8 mouse cellular contexts compared by ENCODE assay signal in the genomic region with DNA sequence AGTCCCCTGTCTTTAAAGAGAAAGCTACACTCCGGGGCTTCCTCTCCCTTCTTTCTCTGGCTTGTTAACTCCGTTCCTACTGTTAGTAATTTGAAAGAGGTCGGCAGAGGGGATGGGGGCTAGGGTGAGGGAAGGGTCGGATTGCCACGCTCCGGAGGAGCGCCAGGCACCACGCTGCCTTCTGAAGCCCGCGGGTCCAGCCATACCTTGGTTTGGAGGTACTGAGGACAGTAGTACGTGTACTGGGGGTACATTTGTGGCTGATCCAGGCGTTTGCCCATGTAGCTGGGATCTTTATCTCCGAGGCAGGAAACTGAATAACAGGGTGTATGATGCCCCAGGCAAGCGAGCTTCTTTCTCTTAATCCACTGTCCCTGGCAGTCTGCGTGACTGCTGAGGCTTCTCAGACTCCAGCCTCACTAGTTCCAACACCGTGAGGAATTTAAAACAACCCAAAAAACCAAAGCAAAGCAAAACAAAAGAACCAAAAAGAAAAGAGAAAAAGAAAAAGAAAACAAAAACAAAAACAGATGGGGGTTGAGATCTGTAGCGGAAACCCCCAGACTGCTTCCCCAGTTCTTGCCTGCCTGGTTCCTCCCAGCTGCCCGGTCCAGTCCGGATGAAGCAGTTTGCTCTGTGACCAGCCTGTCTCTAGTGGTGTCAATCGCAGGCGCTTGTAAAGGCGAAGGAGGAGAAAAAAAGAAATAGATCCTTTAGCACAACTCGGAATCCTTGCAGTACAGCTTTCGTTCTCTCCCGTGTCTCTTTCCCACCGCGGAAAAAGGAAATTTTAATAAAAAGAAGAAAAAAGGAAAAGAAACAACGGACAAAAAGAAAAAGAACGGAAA.
DNase-seq lines count a peak whose midpoint lies in the region; ATAC-seq and TF ChIP-seq lines count a peak whose summit lies in the region.

No protein-coding gene starts in this region.

- TF ChIP-seq POLR2A in cerebellum, adult 2 months (IDR thresholded peaks at IDR 0.05; ENCODE audit: borderline replicate concordance, insufficient read depth, low read length), result no peak

- H3K4me1 ChIP-seq in cerebellum, adult 2 months (ENCODE audit: control insufficient read depth, insufficient read depth, low read length), result no peaks in the 10 kb centered on the region
- peaks cover 18% of the 10 kb centered on the region for H3K4me1 ChIP-seq in E14TG2a.4 (replicated peaks; ENCODE audit: low read depth, low read length)
- H3K4me1 ChIP-seq in midbrain, embryonic 13.5 days (replicated peaks), result peaks cover 27% of the 10 kb centered on the region

- no peaks in the 10 kb centered on the region for H3K36me3 ChIP-seq in E14TG2a.4 (ENCODE audit: insufficient read depth, low read length)
- no peaks in the 10 kb centered on the region for H3K36me3 ChIP-seq in midbrain, embryonic 13.5 days

- H3K9ac ChIP-seq in midbrain, embryonic 13.5 days (replicated peaks), result peak overlapping the region; percentile 75

- ATAC-seq in midbrain, embryonic 13.5 days, result peak; percentile 78
- ATAC-seq in erythroid progenitor cell, adult 5-6 weeks (replicated peaks; ENCODE audit: low FRiP score, poor library complexity, severe bottlenecking), result no peak

- H3K9me3 ChIP-seq in E14TG2a.4 (ENCODE audit: low read length), result no peaks in the 10 kb centered on the region
- H3K9me3 ChIP-seq in midbrain, embryonic 13.5 days, result no peaks in the 10 kb centered on the region

- H3K27me3 ChIP-seq in cerebellum, adult 2 months (ENCODE audit: control insufficient read depth, insufficient read depth, low read length), result peaks cover 1% of the 10 kb centered on the region; the same call in 1 of the 2 replicates
- peaks cover 47% of the 10 kb centered on the region for H3K27me3 ChIP-seq in E14TG2a.4 (ENCODE audit: insufficient read depth, low read length)
- H3K27me3 ChIP-seq in midbrain, embryonic 13.5 days, result 0 out of 2 replicates have a peak, but pooled peaks cover 6% of the 10 kb centered on the region

- H3K4me2 ChIP-seq in midbrain, embryonic 13.5 days (replicated peaks), result peak overlapping the region; percentile 79

- no peak overlapping the region for H3K27ac ChIP-seq in cerebellum, adult 2 months (ENCODE audit: insufficient read depth, low read length)
- H3K27ac ChIP-seq in midbrain, embryonic 13.5 days, result peak overlapping the region; percentile 49; the same call in 1 of the 2 replicates

- DNase-seq in cerebellum, adult 2 months, result peak; percentile 16 to 26
- no peak for DNase-seq in cerebellum, adult 11-12 months
- peak; percentile 71 for DNase-seq in embryo, embryonic 9.5 days (ENCODE audit: extremely low spot score)
- DNase-seq in heart, postnatal 14 days, result peak; percentile 33 to 49
- DNase-seq in left cerebral cortex, postnatal 4 days, result peak; percentile 45

- intact Hi-C loops in heart, postnatal 14 days (cut with DNase I), result loop anchor here (5.0 to 10.0 kb wide), 2 partner anchors 59 to 197 kb away; no protein-coding TSS in a partner anchor
- intact Hi-C loops in left cerebral cortex, postnatal 4 days (cut with DNase I), result no loop called here

- under 1% methylated on average over 29 of the region's 29 CpGs for WGBS in cerebellum, adult 2 months
- WGBS in midbrain, embryonic 13.5 days, result under 1% methylated on average over 29 of the region's 29 CpGs

- TF ChIP-seq CTCF in cerebellum, adult 2 months (IDR thresholded peaks at IDR 0.05; ENCODE audit: borderline replicate concordance, insufficient read depth, low read depth, low read length), result peak; percentile 5; the same call in 1 of the 2 replicates
- no peak for TF ChIP-seq CTCF in E14TG2a.4 (conservative IDR thresholded peaks at IDR 0.05; ENCODE audit: low read length)

- H3K4me3 ChIP-seq in cerebellum, adult 2 months (replicated peaks; ENCODE audit: insufficient read depth, low read depth, low read length), result peak overlapping the region; percentile 32
- H3K4me3 ChIP-seq in E14TG2a.4 (replicated peaks; ENCODE audit: low read length), result peak overlapping the region; percentile 46; the same call in 1 of the 2 replicates
- H3K4me3 ChIP-seq in midbrain, embryonic 13.5 days (replicated peaks), result peak overlapping the region; percentile 45
